Mouse (Mus musculus): ENCODE results near the gene Ap1g2.

Gene Ap1g2

GRCm38 (mm10) chr14:55105836-55106809, at the start of gene Ap1g2:
TSS of gene Ap1g2 (minus strand) at chr14:55106593.
- DNase-seq = peak; percentile 88

GRCm38 (mm10) chr14:55152951-55153481, 46.6 kb upstream of the Ap1g2 start:
- DNase-seq = peak; percentile 11

DNA sequence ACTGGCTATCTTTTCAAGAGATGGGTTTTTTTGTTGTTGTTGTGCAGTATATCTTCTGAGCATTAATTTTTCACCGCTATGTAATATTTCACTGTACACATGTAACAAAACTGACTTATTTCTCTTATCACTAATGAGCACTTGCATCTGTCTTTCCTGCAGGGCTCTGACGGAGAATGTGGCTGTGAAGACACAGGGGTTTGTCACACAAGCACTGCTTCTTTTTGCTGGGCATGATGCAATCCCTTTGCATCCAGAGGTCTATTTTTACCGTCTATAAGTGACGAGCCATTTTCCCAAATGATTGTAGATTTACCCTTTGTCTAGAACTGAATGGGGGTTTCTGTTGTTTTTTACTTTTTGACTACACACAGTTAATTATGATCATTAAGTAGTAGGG, 45.8 kb upstream of the Ap1g2 start:
- DNase-seq = no peak

GRCm38 (mm10) chr14:55150985-55151384, 44.6 kb upstream of the Ap1g2 start:
- no peak for DNase-seq

- DNase-seq = no peak
These were observed 42.6 kb upstream of the Ap1g2 start for GRCm38 (mm10) chr14:55149041-55149440.

- peak; percentile 37 for DNase-seq
These were observed 42.0 kb upstream of the Ap1g2 start for GRCm38 (mm10) chr14:55148363-55148915.

- DNase-seq = peak; percentile 3
These were observed 40.5 kb upstream of the Ap1g2 start for GRCm38 (mm10) chr14:55146829-55147401.

- DNase-seq = no peak
These were observed 39.9 kb upstream of the Ap1g2 start for GRCm38 (mm10) chr14:55146324-55146723.

DNA sequence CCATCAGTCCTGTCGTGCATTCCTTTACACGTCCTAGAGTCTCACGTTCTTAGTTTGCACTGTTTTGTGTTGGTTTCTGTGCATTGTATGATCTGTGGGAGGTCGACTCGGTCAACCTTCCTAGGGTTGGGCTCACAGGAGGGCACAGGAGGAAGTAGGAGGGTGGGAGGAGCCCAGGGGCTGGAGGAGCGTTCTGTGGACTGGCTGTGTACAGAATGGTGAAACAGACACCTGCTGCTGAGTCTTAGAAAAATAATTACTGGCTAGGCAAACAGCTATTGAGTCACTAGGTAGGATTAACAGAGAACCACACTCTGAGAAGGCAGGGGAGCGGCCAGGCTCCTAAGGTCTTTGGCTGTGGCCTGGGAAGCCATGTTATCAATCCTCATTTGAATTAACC, 32.9 kb upstream of the Ap1g2 start:
- no peak for DNase-seq

GRCm38 (mm10) chr14:55135676-55136075, 29.3 kb upstream of the Ap1g2 start:
- no peak for DNase-seq

- DNase-seq = no peak
These were observed 20.1 kb upstream of the Ap1g2 start for GRCm38 (mm10) chr14:55126521-55126920.

- DNase-seq = no peak
These were observed 19.3 kb upstream of the Ap1g2 start for GRCm38 (mm10) chr14:55125711-55126110.

DNA sequence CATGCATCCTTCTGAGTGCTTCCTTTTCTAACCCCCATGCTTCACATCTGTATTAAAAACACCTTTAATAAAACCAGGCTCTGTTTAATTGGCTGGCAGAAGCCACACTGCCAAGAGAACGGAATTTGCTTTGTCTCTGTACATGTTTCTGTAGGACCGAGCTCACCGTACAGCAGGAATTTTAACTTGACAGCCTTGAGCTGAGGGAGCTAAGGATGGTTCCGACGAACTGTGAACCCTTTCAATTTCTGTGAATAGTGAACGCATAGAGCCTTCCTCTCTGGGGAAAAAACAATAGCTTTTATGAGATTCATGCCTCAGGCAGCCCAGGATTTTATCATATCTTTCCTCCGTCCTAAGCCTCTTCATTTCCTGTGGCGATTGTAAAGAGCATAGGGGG, 16.0 kb upstream of the Ap1g2 start:
- DNase-seq = no peak

DNA sequence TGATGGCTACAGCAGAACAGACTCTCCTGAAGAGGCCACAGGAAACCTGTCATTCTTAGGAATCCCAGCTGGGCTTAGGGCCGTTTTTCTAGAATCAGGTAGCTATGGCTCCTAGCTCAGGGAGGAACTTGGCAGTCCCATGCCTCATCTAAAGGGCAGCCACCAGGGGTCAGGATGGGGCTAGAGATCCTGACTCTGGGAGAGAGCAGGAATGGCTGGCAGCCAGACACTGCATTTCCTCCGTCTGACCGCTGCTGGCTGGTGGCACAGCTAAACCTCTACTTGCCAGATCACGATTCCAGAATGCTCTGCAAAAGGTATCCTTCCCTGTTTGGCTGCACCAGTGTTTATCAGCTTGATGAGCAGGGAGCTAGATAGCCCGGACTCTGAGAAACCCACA, 15.6 kb upstream of the Ap1g2 start:
- peak; percentile 86 for DNase-seq

DNA sequence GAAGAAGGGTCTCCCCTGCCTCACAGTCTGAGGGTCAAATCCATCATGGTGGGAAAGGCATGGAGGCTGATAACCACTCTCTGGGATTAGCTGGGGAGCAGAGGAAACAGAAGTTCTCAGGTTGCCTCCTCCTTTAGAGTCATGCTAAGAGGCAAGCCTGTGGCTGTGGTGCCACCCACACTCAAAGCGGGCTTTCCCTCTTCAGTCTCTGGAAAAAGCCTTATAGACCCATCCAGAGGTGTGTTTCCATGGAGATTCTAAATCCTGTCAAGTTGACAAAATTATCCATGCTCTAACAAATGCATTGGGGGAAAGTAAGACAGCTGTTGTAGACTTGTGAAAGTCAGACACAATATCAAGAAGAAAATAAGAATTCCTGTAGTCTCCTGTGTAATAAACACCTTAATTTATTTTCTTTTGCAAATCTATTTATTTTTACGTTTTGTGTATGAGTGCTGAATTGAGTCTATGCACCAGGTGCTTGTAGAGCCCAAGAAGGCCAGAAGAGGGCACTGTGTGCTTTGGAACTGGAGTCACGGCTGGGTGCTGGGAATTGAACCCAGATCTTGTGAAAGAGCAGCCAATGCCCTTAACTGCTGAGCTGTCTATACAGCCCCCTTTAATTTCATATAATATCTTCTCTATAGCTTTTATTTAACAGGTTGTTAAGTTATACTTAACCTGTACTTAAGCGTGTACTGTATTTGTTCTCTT, 13.2 kb upstream of the Ap1g2 start:
- DNase-seq = no peak

DNA sequence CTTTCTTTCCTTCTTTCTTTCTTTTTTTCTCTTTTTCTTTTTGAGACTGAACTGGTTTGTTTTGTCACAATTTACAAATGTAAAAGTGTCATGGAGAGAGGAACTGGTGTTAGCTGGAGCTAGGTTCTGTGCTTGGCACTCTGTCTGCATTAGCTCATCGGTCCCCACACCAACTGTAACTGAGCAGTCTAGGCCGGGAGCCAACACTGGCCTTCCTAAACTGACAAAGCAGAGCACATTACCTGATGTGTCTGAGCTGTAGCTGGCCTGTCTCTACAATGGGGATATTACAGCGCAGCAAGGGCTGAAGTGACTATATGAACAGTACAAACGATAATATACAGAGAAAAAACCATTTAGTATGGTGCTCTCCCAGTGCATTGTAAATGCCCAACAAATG, 12.5 kb upstream of the Ap1g2 start:
- DNase-seq = no peak

- DNase-seq = no peak
These were observed 10.2 kb upstream of the Ap1g2 start, which contains the start of gene Jph4 for GRCm38 (mm10) chr14:55116425-55117200. TSS of gene Jph4 (minus strand) at chr14:55116935.

DNA sequence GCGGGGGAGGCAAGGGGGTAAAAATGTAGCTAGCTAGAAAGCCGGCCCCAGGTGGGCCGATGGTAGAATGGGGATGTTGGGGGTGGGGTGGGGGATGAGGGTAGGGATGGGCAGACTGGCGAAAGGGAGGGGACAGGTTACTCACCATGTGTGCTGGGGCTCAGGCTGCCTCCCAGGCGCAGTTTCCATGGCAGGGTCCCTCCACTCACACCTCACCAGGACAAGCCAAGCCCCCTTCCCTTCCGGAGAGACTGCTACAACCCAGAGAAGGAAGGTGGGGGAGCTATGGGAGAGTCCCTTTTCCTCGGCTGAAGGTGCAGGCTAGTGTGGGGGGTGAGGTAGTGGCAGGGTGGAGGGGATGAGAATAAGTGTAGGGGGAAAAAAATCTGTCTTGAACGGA, 9.5 kb upstream of the Ap1g2 start:
- no peak for DNase-seq

GRCm38 (mm10) chr14:55114759-55115701, 8.6 kb upstream of the Ap1g2 start:
- DNase-seq = peak; percentile 62

GRCm38 (mm10) chr14:55113975-55114645, 7.7 kb upstream of the Ap1g2 start:
- no peak for DNase-seq
